ENCODE assay signal across 10 mouse cellular contexts in the genomic region with DNA sequence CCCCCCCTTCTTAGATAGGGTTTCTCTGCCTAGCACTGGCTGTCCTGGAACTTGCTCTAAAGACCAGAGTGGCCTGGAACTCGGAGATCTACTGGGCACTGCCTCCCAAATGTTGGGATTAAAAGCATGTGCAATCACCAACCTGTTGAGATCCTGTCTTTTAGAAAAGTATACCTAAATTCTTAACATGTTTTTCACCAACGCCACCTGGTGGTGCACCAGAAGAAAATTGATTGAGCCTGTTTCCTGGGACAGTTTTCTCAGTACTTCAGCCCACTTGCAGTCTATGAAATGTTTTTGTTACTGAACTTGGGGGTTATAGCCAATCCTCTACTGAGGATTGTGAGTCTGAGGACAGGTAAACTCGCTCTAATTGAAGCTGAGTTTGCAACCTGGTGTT. TPM values are rescaled to one million over a fixed set of nuclear protein-coding genes. Genes with fewer than 3 reads are reported as not detected.
DNase-seq lines count a peak whose midpoint lies in the region; ATAC-seq and TF ChIP-seq lines count a peak whose summit lies in the region.
"Had no signal": no experiment of that assay in that cellular context is flagged by ENCODE, and none has a peak within 500 bp of the region (broad histone marks: within the 10 kb centered on the region; RNA-seq: fewer than 3 reads in every experiment).

No protein-coding gene starts in this region.

- H3K4me2 ChIP-seq in hindbrain, postnatal 0 days (ENCODE audit: low read depth, low read length), result no peak overlapping the region
- no peak overlapping the region for H3K4me2 ChIP-seq in hindbrain, embryonic 12.5 days (replicated peaks)

- peak; percentile 33 for DNase-seq in hindbrain, postnatal 0 days (ENCODE audit: low spot score)
- peak; percentile 25 for DNase-seq in thymus, adult 2 months
- no peak for DNase-seq in thymus, adult 18-20 months
- peak; percentile 13 to 21 for DNase-seq in thymus, postnatal 36 days
- DNase-seq in layer of hippocampus, adult 18-20 months (ENCODE audit: low spot score in 2 of 2), result no peak
- DNase-seq: gastrocnemius, postnatal 14 days; layer of hippocampus, postnatal 36 days had no signal

- no peaks in the 10 kb centered on the region for H3K9me3 ChIP-seq in hindbrain, postnatal 0 days (ENCODE audit: low read length)
- no peaks in the 10 kb centered on the region for H3K9me3 ChIP-seq in hindbrain, embryonic 12.5 days (replicated peaks)

- WGBS in hindbrain, postnatal 0 days, result 37% methylated on average over 3 of the region's 3 CpGs
- 39% methylated on average over 3 of the region's 3 CpGs for WGBS in hindbrain, embryonic 12.5 days
- 38% methylated on average over 3 of the region's 3 CpGs for WGBS in thymus, adult 2 months

- no peak overlapping the region for H3K27ac ChIP-seq in hindbrain, postnatal 0 days
- no peak overlapping the region for H3K27ac ChIP-seq in hindbrain, embryonic 12.5 days
- no peak overlapping the region for H3K27ac ChIP-seq in thymus, adult 2 months (ENCODE audit: control insufficient read depth, insufficient read depth, low read length)
- no peak overlapping the region for H3K27ac ChIP-seq in cortical plate, adult 2 months (ENCODE audit: insufficient read depth, low read length)

- no peak for TF ChIP-seq POLR2A in thymus, adult 2 months (IDR thresholded peaks at IDR 0.05; ENCODE audit: control insufficient read depth, extremely low read depth, insufficient read depth, low read length, poor library complexity)
- no peak for TF ChIP-seq POLR2A in cortical plate, adult 2 months (IDR thresholded peaks at IDR 0.05; ENCODE audit: extremely low read depth, insufficient read depth, low read length)

- no peaks in the 10 kb centered on the region for H3K4me1 ChIP-seq in hindbrain, postnatal 0 days (ENCODE audit: insufficient read depth, low read length)
- H3K4me1 ChIP-seq in hindbrain, embryonic 12.5 days, result no peaks in the 10 kb centered on the region
- H3K4me1 ChIP-seq in thymus, adult 2 months (replicated peaks; ENCODE audit: control insufficient read depth, insufficient read depth, low read length), result no peaks in the 10 kb centered on the region
- H3K4me1 ChIP-seq in cortical plate, adult 2 months (ENCODE audit: control insufficient read depth, insufficient read depth, low read length), result no peaks in the 10 kb centered on the region

- no peak for ATAC-seq in hindbrain, postnatal 0 days
- no peak for ATAC-seq in hindbrain, embryonic 12.5 days (ENCODE audit: low FRiP score)
- ATAC-seq in activated CD4-positive, CD25-positive, alpha-beta regulatory T cell, adult 4 months, result no peak

- no peak overlapping the region for H3K9ac ChIP-seq in hindbrain, postnatal 0 days (replicated peaks; ENCODE audit: low read length)
- no peak overlapping the region for H3K9ac ChIP-seq in hindbrain, embryonic 12.5 days

- H3K36me3 ChIP-seq in hindbrain, postnatal 0 days (ENCODE audit: insufficient read depth, low read length), result no peaks in the 10 kb centered on the region
- H3K36me3 ChIP-seq in hindbrain, embryonic 12.5 days, result peaks cover 15% of the 10 kb centered on the region
- peaks cover 8% of the 10 kb centered on the region; the same call in 1 of the 2 replicates for H3K36me3 ChIP-seq in thymus, adult 2 months (ENCODE audit: control insufficient read depth, insufficient read depth, low read length)

- TF ChIP-seq CTCF in hindbrain, postnatal 0 days (IDR thresholded peaks at IDR 0.05; ENCODE audit: low read depth), result peak; percentile 60
- no peak for TF ChIP-seq CTCF in thymus, adult 2 months (IDR thresholded peaks at IDR 0.05; ENCODE audit: borderline replicate concordance, control insufficient read depth, extremely low read depth, insufficient read depth, low read length, poor library complexity)
- TF ChIP-seq CTCF in cortical plate, adult 2 months (IDR thresholded peaks at IDR 0.05; ENCODE audit: extremely low read depth, insufficient read depth, low read length), result peak; percentile 25; the same call in 1 of the 2 replicates

- H3K27me3 ChIP-seq in hindbrain, postnatal 0 days (ENCODE audit: insufficient read depth, low read length), result no peaks in the 10 kb centered on the region
- H3K27me3 ChIP-seq in hindbrain, embryonic 12.5 days, result no peaks in the 10 kb centered on the region
- no peaks in the 10 kb centered on the region for H3K27me3 ChIP-seq in thymus, adult 2 months (ENCODE audit: control insufficient read depth, insufficient read depth, low read length)

- no peak overlapping the region for H3K4me3 ChIP-seq in hindbrain, postnatal 0 days (ENCODE audit: low read length)
- no peak overlapping the region for H3K4me3 ChIP-seq in hindbrain, embryonic 12.5 days
- no peak overlapping the region for H3K4me3 ChIP-seq in thymus, adult 2 months (ENCODE audit: control insufficient read depth, insufficient read depth, low read length)
- H3K4me3 ChIP-seq in cortical plate, adult 2 months (ENCODE audit: insufficient read depth, low read length), result no peak overlapping the region

RNA-seq across cellular contexts. Expression of a gene that starts 20.8 kb away (rescaled TPM):
- 11.5 and 20.3 TPM in 2 replicates for total RNA-seq in hindbrain, postnatal 0 days (2014; rRNA removed)
- 6.8 and 7.1 TPM in 2 replicates for polyA plus RNA-seq in hindbrain, postnatal 0 days (2015; fragmentation: Nextera tagmentation; extraction: Ambion mirVana)
- 19.1 and 21.4 TPM in 2 replicates for polyA plus RNA-seq in hindbrain, embryonic 12.5 days (2016; fragmentation: Nextera tagmentation; extraction: Ambion mirVana)
- polyA plus RNA-seq in thymus, adult 2 months (2012; rRNA removed), result 6.3 and 9.5 TPM in 2 replicates
- 17.2 and 17.3 TPM in 2 replicates for polyA plus RNA-seq in cortical plate, adult 2 months (2012; rRNA removed)
- polyA plus RNA-seq in activated CD4-positive, CD25-positive, alpha-beta regulatory T cell, adult 4 months (2017; shearing (Covaris generic)), result 1 to 10 TPM; 2.9 to 3.7 TPM
- total RNA-seq in layer of hippocampus, adult 18-20 months (2021), result 1 to 10 TPM; 7.2 TPM

RNA-seq across cellular contexts. Expression of a gene that starts 29.4 kb away (rescaled TPM):
- total RNA-seq in hindbrain, postnatal 0 days (2014; rRNA removed), result 19.1 and 25.9 TPM in 2 replicates
- polyA plus RNA-seq in hindbrain, postnatal 0 days (2015; fragmentation: Nextera tagmentation; extraction: Ambion mirVana), result 19.2 and 23.0 TPM in 2 replicates
- 164 and 166 TPM in 2 replicates for polyA plus RNA-seq in hindbrain, embryonic 12.5 days (2016; fragmentation: Nextera tagmentation; extraction: Ambion mirVana)
- polyA plus RNA-seq in thymus, adult 2 months (2012; rRNA removed), result 7.8 and 8.9 TPM in 2 replicates
- 1.6 and 2.1 TPM in 2 replicates for polyA plus RNA-seq in cortical plate, adult 2 months (2012; rRNA removed)
- polyA plus RNA-seq in activated CD4-positive, CD25-positive, alpha-beta regulatory T cell, adult 4 months (2017; shearing (Covaris generic)), result 10 to 100 TPM; 61.4 to 62.9 TPM
- 1 to 10 TPM; 1.8 to 3.2 TPM for total RNA-seq in layer of hippocampus, adult 18-20 months (2021)

Comparison
In these comparisons a context has a peak if more than half of its experiments do, and no peak if none do; other contexts are left out.
1. DNase-seq: peak in hindbrain, postnatal 0 days (single experiment), thymus, adult 2 months (single experiment) and thymus, postnatal 36 days (2 of 2); none in thymus, adult 18-20 months (0 of 2) and layer of hippocampus, adult 18-20 months (0 of 2).